In the genomic region with DNA sequence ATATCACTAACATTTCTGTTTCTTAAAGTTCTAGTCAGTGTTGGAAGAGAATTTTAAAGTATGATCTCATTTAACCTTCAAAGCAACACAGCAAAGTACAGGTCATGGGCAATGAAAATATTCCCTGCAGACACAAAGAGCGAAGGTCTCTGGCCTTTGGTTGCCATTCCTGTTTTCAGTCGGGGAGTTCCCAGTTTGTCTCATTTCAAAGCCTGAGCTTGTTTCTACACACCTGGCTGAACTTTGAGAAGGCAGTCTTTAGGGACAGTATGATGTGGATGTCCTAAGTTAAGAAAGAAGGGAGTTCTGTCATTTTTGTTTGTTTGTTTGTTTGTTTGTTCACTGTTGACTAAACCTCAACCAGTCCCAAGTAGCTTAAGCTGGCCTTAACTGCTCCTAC, we compare ENCODE assay signal across 8 mouse cellular contexts. TPM values are rescaled to one million over a fixed set of nuclear protein-coding genes. Genes with fewer than 3 reads are reported as not detected.
DNase-seq lines count a peak whose midpoint lies in the region; ATAC-seq and TF ChIP-seq lines count a peak whose summit lies in the region.

No protein-coding gene starts in this region.

- H3K4me2 ChIP-seq in limb, embryonic 12.5 days: peak overlapping the region; percentile 73
- peak overlapping the region; percentile 68 for H3K4me2 ChIP-seq in stomach, embryonic 15.5 days

- peaks cover 7% of the 10 kb centered on the region; the same call in 1 of the 2 replicates for H3K4me1 ChIP-seq in spleen, adult 2 months (ENCODE audit: control insufficient read depth, insufficient read depth, insufficient read length)
- peaks cover 26% of the 10 kb centered on the region for H3K4me1 ChIP-seq in limb, embryonic 12.5 days (replicated peaks)
- H3K4me1 ChIP-seq in stomach, embryonic 15.5 days: 0 out of 2 replicates have a peak, but pooled peaks cover 11% of the 10 kb centered on the region

- TF ChIP-seq POLR2A in spleen, adult 2 months (IDR thresholded peaks at IDR 0.05; ENCODE audit: low read depth, low read length): no peak

- H3K27me3 ChIP-seq in spleen, adult 2 months (ENCODE audit: control insufficient read depth, insufficient read depth, low read length): no peaks in the 10 kb centered on the region
- H3K27me3 ChIP-seq in limb, embryonic 12.5 days: no peaks in the 10 kb centered on the region
- no peaks in the 10 kb centered on the region for H3K27me3 ChIP-seq in stomach, embryonic 15.5 days (replicated peaks)

- H3K9me3 ChIP-seq in limb, embryonic 12.5 days: no peaks in the 10 kb centered on the region
- no peaks in the 10 kb centered on the region for H3K9me3 ChIP-seq in stomach, embryonic 15.5 days

- peak overlapping the region; percentile 89; the same call in 1 of the 2 replicates for H3K4me3 ChIP-seq in spleen, adult 2 months (ENCODE audit: extremely low read depth, insufficient read depth, insufficient read length)
- H3K4me3 ChIP-seq in limb, embryonic 12.5 days (replicated peaks): peak overlapping the region; percentile 81
- H3K4me3 ChIP-seq in stomach, embryonic 15.5 days (replicated peaks): peak overlapping the region; percentile 83

- peak overlapping the region; percentile 100 for H3K27ac ChIP-seq in spleen, adult 2 months (ENCODE audit: insufficient read depth, low read length)
- peak overlapping the region; percentile 99 for H3K27ac ChIP-seq in limb, embryonic 12.5 days
- peak overlapping the region; percentile 99 for H3K27ac ChIP-seq in stomach, embryonic 15.5 days

- WGBS in spleen, adult 2 months: 71% methylated on average over 2 of the region's 2 CpGs
- WGBS in limb, embryonic 12.5 days: 60% methylated on average over 2 of the region's 2 CpGs
- 55% methylated on average over 2 of the region's 2 CpGs for WGBS in stomach, embryonic 15.5 days

- peak overlapping the region; percentile 98; the same call in 1 of the 2 replicates for H3K9ac ChIP-seq in limb, embryonic 12.5 days (replicated peaks)
- peak overlapping the region; percentile 19; the same call in 1 of the 2 replicates for H3K9ac ChIP-seq in stomach, embryonic 15.5 days

- no peak for ATAC-seq in limb, embryonic 12.5 days (ENCODE audit: insufficient number of reproducible peaks, insufficient read depth, low FRiP score, low TSS enrichment, low read depth)
- ATAC-seq in stomach, embryonic 15.5 days (ENCODE audit: insufficient read depth, low FRiP score, low read depth): no peak

- no peak for TF ChIP-seq CTCF in spleen, adult 2 months (IDR thresholded peaks at IDR 0.05; ENCODE audit: extremely low read depth, insufficient read depth, insufficient read length, insufficient replicate concordance)

- H3K36me3 ChIP-seq in spleen, adult 2 months (ENCODE audit: control insufficient read depth, insufficient read depth, low read length): no peaks in the 10 kb centered on the region
- no peaks in the 10 kb centered on the region for H3K36me3 ChIP-seq in limb, embryonic 12.5 days
- no peaks in the 10 kb centered on the region for H3K36me3 ChIP-seq in stomach, embryonic 15.5 days

- DNase-seq in cerebellum, adult 8-10 months: peak; percentile 22
- DNase-seq in cerebellum, adult 9-11 months: no peak
- no peak for DNase-seq in spleen, adult 2 months (ENCODE audit: low read depth in 1 of 2, low spot score in 2 of 2)
- DNase-seq in spleen, postnatal 10 days (ENCODE audit: low spot score in 2 of 2): no peak
- DNase-seq in gastrocnemius, postnatal 4 days (ENCODE audit: low spot score in 2 of 2): no peak
- DNase-seq in urinary bladder, postnatal 10 days (ENCODE audit: low spot score): no peak

RNA-seq across cellular contexts. Expression of gene Prdm10, which starts 1.0 kb away (rescaled TPM):
- polyA plus RNA-seq in spleen, adult 2 months (2012; rRNA removed): 5.9 and 8.2 TPM in 2 replicates
- 6.3 and 6.4 TPM in 2 replicates for polyA plus RNA-seq in limb, embryonic 12.5 days (2016; fragmentation: Nextera tagmentation; extraction: Ambion mirVana)
- 4.2 and 5.1 TPM in 2 replicates for polyA plus RNA-seq in stomach, embryonic 15.5 days (2015; fragmentation: Nextera tagmentation; extraction: Ambion mirVana)
- 1 to 10 TPM; 6.5 to 6.9 TPM for total RNA-seq in gastrocnemius, postnatal 4 days (2021)
